Mouse (Mus musculus): ENCODE results near the gene Sh3rf1. TPM values are rescaled to one million over a fixed set of nuclear protein-coding genes. Genes with fewer than 3 reads are reported as not detected.
A peak's percentile ranks its signal among the peaks of the same experiment; 100 is the strongest.

Gene Sh3rf1
- total RNA-seq, 2 experiments from 2014 or later = 64.7 to 72.7 TPM

- no peak for DNase-seq (ENCODE audit: low spot score in 2 of 2)
Measured at GRCm38 (mm10) chr8:61355503-61355902, 131.8 kb downstream of the Sh3rf1 start.

GRCm38 (mm10) chr8:61359004-61359403 is 135.3 kb downstream of the Sh3rf1 start:
- DNase-seq (ENCODE audit: low spot score in 2 of 2) = peak in 1 of 2 experiments; percentile 27

- DNase-seq (ENCODE audit: low spot score in 2 of 2) = no peak
Measured at GRCm38 (mm10) chr8:61359851-61360272, 136.2 kb downstream of the Sh3rf1 start.

- DNase-seq (ENCODE audit: low spot score in 2 of 2) = no peak
Measured at GRCm38 (mm10) chr8:61360362-61360761, 136.7 kb downstream of the Sh3rf1 start.

DNA sequence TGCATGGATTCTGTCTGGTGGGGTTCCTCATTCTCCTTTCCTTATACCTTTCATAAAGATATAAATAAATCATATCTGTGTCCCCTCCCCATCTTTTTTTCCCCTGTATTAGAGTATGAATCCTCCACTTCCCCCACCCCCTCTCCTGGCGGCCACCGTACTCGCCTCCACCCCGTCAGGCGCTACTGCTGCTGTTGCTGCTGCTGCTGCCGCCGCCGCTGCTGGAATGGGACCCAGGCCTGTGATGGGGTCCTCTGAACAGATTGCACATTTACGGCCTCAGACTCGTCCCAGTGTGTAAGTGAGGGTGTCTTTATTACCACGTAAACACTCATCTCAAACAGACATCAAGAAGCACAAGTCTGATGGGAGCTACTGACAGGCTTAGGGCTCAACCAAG is 137.8 kb downstream of the Sh3rf1 start:
- no peak for DNase-seq (ENCODE audit: low spot score in 2 of 2)

DNA sequence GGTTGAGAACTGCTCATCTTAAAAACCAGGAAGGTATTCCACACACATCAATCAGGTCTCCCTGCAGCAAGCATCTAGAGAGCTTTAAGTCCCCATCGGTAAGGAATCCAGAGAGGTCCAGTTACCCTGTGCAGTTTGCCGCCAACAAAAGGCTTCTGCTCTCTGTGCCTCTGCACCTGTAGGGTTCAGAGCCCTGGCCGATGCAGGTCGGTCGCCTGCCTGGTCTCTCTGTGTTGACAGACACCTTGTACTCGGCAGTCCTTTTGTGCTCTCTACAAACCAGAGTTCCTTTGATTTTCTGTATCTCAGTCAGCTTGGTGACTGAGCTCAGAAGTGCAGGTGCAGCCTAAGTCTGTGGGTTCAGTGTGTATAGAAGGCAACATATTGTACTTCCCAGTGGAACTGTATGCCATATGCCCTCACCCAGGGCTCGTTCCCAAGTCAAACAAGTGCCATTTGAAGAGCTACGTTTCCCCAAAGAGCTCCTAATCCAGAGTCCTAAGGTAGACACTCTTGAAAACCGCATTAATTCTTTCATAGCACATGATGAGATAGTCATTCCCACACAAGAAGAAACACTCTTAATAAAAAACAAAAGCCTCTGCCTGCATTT is 138.7 kb downstream of the Sh3rf1 start:
- peak in 1 of 2 experiments; percentile 64 for DNase-seq (ENCODE audit: low spot score in 2 of 2)

DNA sequence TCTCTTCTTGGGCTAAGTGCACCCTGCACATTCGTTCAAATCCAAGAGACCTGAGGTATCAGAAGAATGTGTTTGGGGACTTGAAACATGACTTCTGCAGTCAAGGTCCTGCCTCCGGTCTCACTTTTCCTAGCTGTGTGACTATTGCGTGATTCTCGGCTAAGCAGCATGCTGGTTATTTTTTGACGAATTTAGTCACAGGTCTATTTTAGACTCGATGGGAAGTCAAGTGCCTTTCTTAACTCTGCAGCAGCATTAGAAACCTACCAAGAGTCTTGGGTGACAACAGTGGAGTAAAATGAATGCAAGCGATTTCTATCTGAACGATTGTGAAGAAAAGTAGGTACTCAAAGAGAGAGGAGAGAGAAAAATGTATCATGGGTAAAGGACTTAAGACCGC is 149.6 kb downstream of the Sh3rf1 start:
- no peak for DNase-seq (ENCODE audit: low spot score in 2 of 2)

- no peak for DNase-seq (ENCODE audit: low spot score in 2 of 2)
Measured at GRCm38 (mm10) chr8:61374059-61374755, 150.5 kb downstream of the Sh3rf1 start.

- DNase-seq (ENCODE audit: low spot score in 2 of 2) = no peak
Measured at GRCm38 (mm10) chr8:61375205-61375604, 151.5 kb downstream of the Sh3rf1 start.

DNA sequence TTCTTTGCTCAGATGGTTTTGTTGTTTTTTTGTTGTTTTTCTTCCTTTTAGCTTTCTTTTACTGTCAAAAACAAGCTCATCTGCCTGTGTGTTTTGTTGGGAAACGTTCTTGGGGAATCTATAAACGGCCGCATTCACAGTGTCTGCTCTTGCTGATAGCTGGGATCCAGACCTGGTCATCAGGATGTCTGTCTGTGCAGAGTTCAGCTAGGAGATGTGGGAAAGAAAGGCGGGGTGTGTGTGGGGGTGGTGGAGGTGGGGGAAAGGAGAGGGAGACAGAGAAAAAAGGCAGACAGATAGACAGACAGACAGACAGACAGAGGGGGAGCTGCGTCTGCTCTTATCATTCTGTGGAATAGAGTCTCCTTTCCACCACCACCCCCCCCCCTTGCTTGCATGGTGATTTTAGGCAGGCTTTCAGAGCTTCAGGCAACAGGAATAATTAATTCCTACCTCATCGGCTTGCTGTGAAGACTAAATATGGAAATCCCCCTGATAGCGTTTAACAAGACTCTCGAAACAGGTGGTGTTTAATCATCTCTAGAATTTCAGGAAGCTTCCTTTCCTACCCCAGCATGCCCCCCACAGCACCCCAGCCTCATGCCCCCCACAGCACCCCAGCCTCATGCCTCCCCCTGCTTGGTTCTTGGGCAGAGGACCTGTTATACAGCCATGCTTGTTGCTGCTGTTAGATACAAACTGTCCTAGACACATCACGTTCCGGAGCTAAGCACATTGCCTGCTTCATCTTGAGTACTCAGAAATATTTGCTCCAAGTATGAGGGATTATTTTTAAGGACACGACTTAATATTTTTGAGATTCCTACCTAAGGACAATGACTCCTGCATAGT is 155.4 kb downstream of the Sh3rf1 start:
- peak in 1 of 2 experiments; percentile 30 for DNase-seq (ENCODE audit: low spot score in 2 of 2)

DNA sequence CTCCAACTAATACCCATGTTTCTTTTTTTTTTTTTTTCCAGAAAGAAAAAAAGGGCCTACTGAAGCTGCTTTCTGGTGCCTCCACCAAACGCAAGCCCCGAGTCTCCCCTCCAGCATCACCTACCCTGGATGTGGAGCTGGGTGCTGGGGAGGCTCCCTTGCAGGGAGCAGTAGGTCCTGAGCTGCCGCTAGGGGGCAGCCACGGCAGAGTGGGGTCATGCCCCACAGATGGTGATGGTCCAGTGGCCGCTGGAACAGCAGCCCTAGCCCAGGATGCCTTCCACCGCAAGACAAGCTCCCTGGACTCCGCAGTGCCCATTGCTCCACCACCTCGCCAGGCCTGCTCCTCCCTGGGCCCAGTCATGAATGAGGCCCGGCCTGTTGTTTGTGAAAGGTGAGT is 160.9 kb downstream of the Sh3rf1 start:
- no peak for DNase-seq (ENCODE audit: low spot score in 2 of 2)

GRCm38 (mm10) chr8:61385502-61386191 is 162.0 kb downstream of the Sh3rf1 start:
- peak in 1 of 2 experiments; percentile 34 for DNase-seq (ENCODE audit: low spot score in 2 of 2)

DNA sequence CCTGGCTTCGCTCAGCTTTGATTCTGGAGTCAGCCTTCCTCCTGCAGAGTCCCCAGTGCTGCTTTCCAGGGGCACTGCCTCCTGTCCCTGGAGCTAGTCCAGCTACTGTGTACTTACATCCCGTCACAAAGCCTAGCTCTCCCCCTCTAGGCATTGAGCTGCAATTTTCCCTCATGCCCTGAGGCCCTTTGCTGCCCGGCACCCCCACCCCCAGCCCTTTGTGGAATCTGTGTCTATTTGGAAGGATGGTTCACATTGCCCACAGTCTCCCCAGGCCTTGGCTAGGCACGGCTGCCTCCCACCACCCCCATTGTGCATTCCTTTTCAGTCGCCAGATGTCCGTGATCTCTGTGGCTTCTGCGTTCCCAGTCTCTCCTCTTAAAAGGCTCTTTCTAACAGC is 163.0 kb downstream of the Sh3rf1 start:
- DNase-seq (ENCODE audit: low spot score in 2 of 2) = peak; percentile 36 to 80

- no peak for DNase-seq (ENCODE audit: low spot score in 2 of 2)
Measured at GRCm38 (mm10) chr8:61387501-61387963, 163.9 kb downstream of the Sh3rf1 start.

- DNase-seq (ENCODE audit: low spot score in 2 of 2) = no peak
Measured at GRCm38 (mm10) chr8:61388341-61388740, 164.7 kb downstream of the Sh3rf1 start.

DNA sequence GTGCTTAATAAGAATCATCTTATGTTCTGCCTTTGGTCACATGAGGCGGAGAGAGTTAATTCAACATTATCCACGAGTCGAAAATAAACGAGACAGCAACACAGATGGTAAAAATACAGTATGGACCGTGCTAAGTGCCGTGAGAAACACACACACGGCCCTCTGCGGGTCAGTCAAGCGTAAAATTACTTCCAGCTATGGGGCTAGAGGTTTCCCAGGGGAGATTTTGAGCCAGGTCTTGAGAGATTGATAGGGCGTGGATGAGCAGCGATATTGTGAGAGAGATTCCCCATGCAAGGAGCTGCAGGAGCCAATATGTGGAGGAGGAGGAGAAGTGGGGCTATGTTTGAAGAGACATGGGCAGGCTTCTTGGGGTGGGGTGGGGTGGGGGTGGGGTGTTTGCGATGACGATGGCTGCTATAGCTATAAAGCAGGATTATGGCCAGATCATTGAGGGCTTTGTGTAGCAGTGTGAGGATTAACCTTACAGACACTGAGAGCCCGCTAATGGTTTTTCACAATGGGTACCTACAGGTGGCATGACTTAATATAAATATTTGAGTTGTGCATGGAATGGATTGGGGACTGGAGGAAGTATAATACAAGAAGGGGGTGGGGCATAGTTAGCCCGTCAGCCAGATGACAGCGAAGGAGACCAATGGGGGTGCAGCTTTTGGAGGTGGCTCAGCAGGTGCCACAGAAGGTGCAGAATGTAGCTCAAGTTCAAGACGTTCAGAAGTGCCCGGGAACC is 166.8 kb downstream of the Sh3rf1 start:
- DNase-seq (ENCODE audit: low spot score in 2 of 2) = no peak

GRCm38 (mm10) chr8:61391058-61391434 is 167.4 kb downstream of the Sh3rf1 start:
- no peak for DNase-seq (ENCODE audit: low spot score in 2 of 2)

DNA sequence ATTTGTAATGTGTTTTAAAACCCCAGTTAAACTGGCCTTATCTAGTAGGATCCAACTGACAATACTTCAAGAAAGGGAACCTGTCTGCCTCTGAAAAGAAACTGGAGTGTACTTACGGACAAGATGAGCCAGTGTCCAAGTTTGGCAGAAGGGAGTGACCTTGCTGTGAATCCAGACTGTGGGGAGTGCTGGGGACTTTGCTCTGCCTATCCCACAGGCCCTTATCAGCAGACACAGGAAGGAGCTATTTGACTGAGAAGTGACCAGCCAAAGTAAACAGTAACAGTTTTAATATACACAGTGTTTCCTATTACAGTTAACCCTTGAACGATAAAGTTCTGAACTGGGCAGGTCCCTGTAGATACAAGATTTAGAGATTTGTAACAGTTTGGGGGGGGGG is 173.5 kb downstream of the Sh3rf1 start:
- DNase-seq (ENCODE audit: low spot score in 2 of 2) = no peak

GRCm38 (mm10) chr8:61397755-61398154 is 174.1 kb downstream of the Sh3rf1 start:
- no peak for DNase-seq (ENCODE audit: low spot score in 2 of 2)

DNA sequence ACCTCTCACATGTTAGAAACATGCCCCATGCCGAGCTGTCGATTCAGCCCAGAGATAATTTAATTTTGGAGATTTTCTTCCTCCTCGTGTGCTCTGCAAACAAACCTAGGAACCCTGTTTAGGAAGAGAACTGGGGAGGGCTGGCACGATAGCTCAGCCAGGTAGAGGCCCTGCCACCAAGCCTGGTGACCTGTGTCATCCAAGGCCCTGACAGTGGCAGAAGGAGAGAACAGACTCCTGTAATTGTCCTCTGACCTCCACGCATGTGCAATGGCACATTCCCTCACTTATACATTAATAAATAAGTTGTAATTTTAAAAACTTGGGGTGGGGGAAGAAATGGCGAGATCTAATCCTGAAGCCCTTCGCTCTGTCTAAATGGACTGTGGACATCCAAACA is 179.2 kb downstream of the Sh3rf1 start:
- DNase-seq (ENCODE audit: low spot score in 2 of 2) = no peak

Measured in layer of hippocampus, adult 18-20 months (tissue).